Mouse (Mus musculus): Measurements from ENCODE around the gene St3gal3. TPM values are rescaled to one million over a fixed set of nuclear protein-coding genes. Genes with fewer than 3 reads are reported as not detected.

Gene St3gal3
- polyA plus RNA-seq, 1 experiment from 2014 or later = 8.5 TPM

DNA sequence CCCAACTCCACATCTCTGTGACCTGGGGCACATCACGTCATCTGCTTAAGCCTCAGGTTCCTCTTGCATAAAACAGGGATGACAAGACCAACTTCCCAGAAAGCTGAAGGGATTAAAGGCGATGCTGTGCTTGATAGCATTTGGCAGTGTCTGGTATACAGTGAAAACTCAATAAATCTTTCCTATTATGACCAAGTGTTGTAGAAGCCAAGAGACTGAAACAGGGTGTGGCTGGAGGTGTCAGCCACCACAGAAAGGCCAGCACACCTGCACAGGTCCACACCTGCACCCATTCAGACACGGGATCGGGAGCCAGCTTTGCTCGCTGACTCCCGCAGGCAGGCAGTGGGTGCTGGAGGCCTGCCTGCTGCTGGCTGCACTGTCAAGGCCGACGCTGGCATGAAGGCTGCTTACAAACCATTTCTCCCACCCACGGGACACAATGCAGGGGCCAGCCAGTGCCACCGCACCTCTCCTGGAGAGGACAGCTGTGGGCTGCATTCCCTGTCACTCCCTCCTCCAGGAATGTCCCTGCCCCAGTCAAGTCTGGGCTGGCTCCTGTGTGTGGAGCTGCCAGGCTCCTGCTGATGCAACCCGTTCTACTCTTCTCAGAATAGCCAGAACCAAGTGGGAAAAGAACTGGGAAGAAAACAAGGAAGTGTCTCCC lies 187.9 kb downstream of the St3gal3 start:
- Histone ChIP-seq H3K27ac (no peak overlapping the region), H3K4me3 (replicated peaks) (no peak overlapping the region), H3K27me3 (no peaks in the 10 kb centered on the region), H3K4me2 (no peak overlapping the region), H3K36me3 (replicated peaks) (peaks cover 5% of the 10 kb centered on the region; the same call in 1 of the 2 replicates), H3K9ac (no peak overlapping the region), H3K4me1 (peaks cover 11% of the 10 kb centered on the region; the same call in 1 of the 2 replicates), H3K9me3 (no peaks in the 10 kb centered on the region)
- no peak for ATAC-seq (ENCODE audit: low FRiP score)
- 89% methylated on average over 11 of the region's 11 CpGs for WGBS

DNA sequence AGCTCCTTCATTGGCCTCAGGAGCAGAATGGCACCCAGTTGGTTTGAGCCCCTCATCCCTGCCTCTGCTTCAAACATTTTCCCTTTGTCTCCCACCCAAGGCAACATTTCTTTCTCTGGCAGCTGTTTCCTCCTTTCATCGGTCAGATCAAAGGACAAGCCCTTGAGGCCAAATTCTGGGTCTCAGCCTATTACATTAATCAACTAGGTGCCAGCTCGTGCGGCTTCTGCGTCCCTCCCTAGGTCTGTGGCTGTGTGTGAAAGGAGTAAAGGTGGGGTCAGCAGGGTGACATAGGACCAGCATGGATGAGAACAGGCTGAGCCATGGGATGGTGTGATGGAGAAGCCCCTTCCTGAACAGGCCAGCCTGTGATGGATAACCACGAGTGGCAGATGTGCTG lies 191.4 kb downstream of the St3gal3 start:
- no peak for ATAC-seq (ENCODE audit: low FRiP score)
- 49% methylated on average over 5 of the region's 5 CpGs for WGBS
- Histone ChIP-seq H3K27ac (no peak overlapping the region; the same call in 1 of the 2 replicates), H3K27me3 (no peaks in the 10 kb centered on the region), H3K36me3 (replicated peaks) (peaks cover 9% of the 10 kb centered on the region; the same call in 1 of the 2 replicates), H3K9ac (no peak overlapping the region), H3K4me2 (no peak overlapping the region), H3K4me1 (peaks cover 11% of the 10 kb centered on the region; the same call in 1 of the 2 replicates), H3K4me3 (replicated peaks) (no peak overlapping the region), H3K9me3 (no peaks in the 10 kb centered on the region)

DNA sequence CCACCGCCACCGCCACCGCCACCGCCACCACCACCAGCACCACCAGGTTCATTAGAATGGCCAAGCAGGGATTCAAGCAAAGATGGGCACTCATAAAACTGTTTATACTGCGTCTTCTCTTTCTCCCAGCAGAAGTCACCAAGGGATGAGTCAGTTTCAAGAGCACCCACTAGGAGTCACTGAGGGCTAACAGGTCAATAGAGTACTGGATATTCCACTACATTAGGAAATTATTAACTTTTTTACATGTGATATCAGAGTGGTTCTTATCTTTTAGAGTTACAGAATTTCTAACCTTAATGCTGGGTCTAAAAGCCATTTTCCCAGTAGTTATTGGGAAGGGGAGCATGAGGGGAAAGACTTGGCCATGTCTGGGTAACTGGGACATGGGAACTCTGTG lies 197.8 kb downstream of the St3gal3 start:
- no peak overlapping the region for H3K4me3 ChIP-seq (replicated peaks)
- no peaks in the 10 kb centered on the region for H3K27me3 ChIP-seq
- H3K4me1 ChIP-seq = no peaks in the 10 kb centered on the region
- H3K4me2 ChIP-seq = no peak overlapping the region
- no peak for ATAC-seq (ENCODE audit: low FRiP score)
- H3K9me3 ChIP-seq = no peaks in the 10 kb centered on the region
- 95% methylated on average over 5 of the region's 5 CpGs for WGBS
- no peak overlapping the region for H3K27ac ChIP-seq
- H3K36me3 ChIP-seq (replicated peaks) = peaks cover 13% of the 10 kb centered on the region
- no peak overlapping the region for H3K9ac ChIP-seq

DNA sequence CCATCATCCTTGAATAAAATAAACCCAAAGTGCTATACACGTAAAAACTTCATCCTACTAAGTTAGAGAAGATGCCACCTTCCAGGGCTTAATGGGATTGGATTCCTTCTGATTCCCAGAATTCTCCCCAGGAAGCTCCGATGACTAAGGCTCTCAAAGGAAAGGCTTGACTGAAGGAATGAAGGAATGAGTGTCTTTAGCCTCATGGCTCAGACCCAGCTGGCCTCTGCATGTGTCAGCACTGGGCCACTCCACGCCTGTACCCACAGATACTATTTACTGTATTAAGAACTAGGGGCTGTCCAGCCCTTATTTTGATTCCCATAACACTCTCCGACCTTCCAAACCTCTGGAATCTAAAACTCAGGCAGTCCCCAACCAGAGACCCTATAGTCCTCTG lies 200.6 kb downstream of the St3gal3 start:
- H3K36me3 ChIP-seq (replicated peaks) = peaks cover 3% of the 10 kb centered on the region
- peaks cover 9% of the 10 kb centered on the region for H3K4me1 ChIP-seq
- H3K9me3 ChIP-seq = no peaks in the 10 kb centered on the region
- no peak overlapping the region for H3K27ac ChIP-seq
- 90% methylated on average over 4 of the region's 4 CpGs for WGBS
- no peak overlapping the region for H3K9ac ChIP-seq
- no peak overlapping the region for H3K4me3 ChIP-seq (replicated peaks)
- peaks cover 19% of the 10 kb centered on the region for H3K27me3 ChIP-seq
- H3K4me2 ChIP-seq = no peak overlapping the region
- ATAC-seq (ENCODE audit: low FRiP score) = no peak

DNA sequence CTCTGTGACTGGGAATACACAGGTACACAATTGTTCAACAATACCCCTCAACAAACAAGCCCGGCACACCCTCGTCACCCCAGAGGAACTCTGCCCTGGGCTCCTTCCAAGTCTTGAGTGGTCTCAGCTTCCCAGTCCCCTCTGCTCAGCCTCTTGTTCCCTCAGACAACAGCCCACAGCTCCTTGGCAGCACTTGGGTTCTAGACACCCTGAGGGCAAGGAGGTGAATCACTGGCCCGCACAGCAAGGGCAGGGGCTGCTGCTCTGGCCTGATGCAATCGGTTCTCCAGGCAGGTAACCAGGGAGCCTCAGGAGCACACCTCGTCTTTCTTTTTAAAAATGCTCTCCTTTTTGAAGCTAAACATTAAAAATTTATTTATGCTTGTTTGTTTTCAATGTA lies 201.5 kb downstream of the St3gal3 start:
- H3K4me2 ChIP-seq = no peak overlapping the region
- ATAC-seq (ENCODE audit: low FRiP score) = no peak
- 87% methylated on average over 5 of the region's 5 CpGs for WGBS
- peaks cover 16% of the 10 kb centered on the region for H3K4me1 ChIP-seq
- peaks cover 3% of the 10 kb centered on the region for H3K36me3 ChIP-seq (replicated peaks)
- peaks cover 27% of the 10 kb centered on the region for H3K27me3 ChIP-seq
- H3K27ac ChIP-seq = no peak overlapping the region
- H3K9me3 ChIP-seq = no peaks in the 10 kb centered on the region
- H3K4me3 ChIP-seq (replicated peaks) = no peak overlapping the region
- no peak overlapping the region for H3K9ac ChIP-seq

DNA sequence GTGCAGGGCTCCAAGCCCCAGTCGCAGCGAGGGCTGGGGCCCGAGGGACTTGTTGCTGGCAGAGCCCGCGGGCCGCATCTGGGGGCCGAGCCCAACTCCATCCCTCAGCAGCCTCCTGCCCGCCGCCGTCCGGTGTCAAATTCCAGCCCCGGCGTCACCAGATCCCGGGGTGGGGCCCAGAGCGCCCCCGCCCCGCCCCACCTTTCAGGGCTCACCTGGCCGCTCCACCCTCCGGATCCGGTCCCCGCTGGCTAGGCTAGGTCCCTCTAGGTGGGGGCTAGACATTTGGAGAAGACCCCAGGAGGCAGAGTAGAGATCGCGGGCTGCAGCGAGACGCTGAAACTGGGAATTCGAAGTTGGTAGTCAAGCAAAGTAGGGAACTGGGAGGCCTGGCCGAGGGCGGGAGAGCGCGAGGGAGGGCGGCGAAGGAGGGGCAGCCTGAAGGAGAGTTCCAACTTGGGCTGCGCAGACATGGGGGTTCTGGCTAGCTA lies 205.3 kb downstream of the St3gal3 start, which contains the start of gene Artn:
TSS of gene Artn (minus strand) at position 373 of the 491 bp plus-strand sequence.
- Histone ChIP-seq H3K4me2 (peak within 1 kb of the TSS; percentile 72), H3K27ac (no peak within 1 kb of the TSS), H3K9ac (peak within 1 kb of the TSS; percentile 36; the same call in 1 of the 2 replicates), H3K27me3 (peaks cover 65% of the 10 kb centered on the region), H3K9me3 (no peaks in the 10 kb centered on the region), H3K4me3 (replicated peaks) (peak within 1 kb of the TSS; percentile 34), H3K36me3 (replicated peaks) (peaks cover 3% of the 10 kb centered on the region; the same call in 1 of the 2 replicates), H3K4me1 (peaks cover 35% of the 10 kb centered on the region)
- peak; percentile 22; the same call in 1 of the 2 replicates for ATAC-seq (ENCODE audit: low FRiP score)
- under 1% methylated on average over 33 of the region's 33 CpGs for WGBS

DNA sequence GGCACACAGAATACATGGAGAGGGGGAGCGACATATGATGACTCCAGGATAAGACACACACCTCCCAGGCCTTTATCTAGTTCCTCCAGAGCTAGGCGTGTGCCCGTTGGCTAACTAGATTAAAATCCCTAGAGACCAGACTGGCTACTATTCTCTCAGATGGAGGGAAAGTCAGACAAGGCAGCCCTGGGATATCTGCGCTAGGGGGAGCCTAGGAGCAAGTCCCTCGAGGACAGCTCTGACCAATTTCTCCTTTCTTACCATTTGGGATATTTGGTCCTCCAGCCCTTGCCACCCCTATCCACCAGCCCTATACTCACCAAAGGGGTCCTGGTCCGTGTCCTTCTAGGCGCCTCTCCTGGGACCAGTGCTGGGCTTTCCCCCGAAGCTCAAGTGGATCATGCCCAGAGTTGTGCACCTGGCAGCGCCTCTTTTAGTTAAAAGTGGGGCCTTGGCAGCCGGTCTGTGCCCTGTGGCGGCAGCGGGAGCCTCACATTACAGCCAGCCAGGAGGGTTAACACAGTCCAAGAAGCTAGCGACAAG lies 205.9 kb downstream of the St3gal3 start:
- no peaks in the 10 kb centered on the region for H3K9me3 ChIP-seq
- H3K4me3 ChIP-seq (replicated peaks) = peak overlapping the region; percentile 34
- H3K4me2 ChIP-seq = peak overlapping the region; percentile 72
- no peak overlapping the region for H3K27ac ChIP-seq
- WGBS = 4% methylated on average over 13 of the region's 13 CpGs
- H3K4me1 ChIP-seq = peaks cover 35% of the 10 kb centered on the region
- H3K27me3 ChIP-seq = peaks cover 72% of the 10 kb centered on the region
- no peak for ATAC-seq (ENCODE audit: low FRiP score)
- H3K36me3 ChIP-seq (replicated peaks) = peaks cover 3% of the 10 kb centered on the region; the same call in 1 of the 2 replicates
- peak overlapping the region; percentile 36; the same call in 1 of the 2 replicates for H3K9ac ChIP-seq

DNA sequence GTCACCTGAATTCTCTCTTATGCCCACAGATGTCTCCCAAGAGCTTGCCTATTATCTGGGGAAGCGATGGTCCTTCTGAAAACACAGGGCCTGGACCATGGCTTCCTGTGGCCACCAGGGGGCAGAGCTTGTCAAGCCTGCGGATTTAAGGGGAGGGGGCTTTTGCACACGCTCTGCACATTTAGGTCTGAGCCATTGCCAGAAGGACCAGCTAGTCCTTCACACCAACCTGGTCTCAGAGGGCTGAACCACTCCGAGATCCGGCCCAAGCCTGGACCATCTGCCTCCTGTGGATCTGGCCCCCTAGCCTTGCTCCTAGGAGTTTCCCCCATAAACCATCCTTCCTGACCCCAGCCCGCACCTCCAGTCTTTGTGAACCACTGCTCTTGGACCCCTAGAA lies 206.5 kb downstream of the St3gal3 start:
- Histone ChIP-seq H3K4me1 (peaks cover 35% of the 10 kb centered on the region), H3K27ac (no peak overlapping the region), H3K9me3 (no peaks in the 10 kb centered on the region), H3K36me3 (replicated peaks) (peaks cover 3% of the 10 kb centered on the region; the same call in 1 of the 2 replicates), H3K9ac (no peak overlapping the region), H3K27me3 (peaks cover 77% of the 10 kb centered on the region), H3K4me2 (no peak overlapping the region), H3K4me3 (replicated peaks) (no peak overlapping the region)
- ATAC-seq (ENCODE audit: low FRiP score) = no peak
- WGBS = 9% methylated on average over 6 of the region's 6 CpGs

DNA sequence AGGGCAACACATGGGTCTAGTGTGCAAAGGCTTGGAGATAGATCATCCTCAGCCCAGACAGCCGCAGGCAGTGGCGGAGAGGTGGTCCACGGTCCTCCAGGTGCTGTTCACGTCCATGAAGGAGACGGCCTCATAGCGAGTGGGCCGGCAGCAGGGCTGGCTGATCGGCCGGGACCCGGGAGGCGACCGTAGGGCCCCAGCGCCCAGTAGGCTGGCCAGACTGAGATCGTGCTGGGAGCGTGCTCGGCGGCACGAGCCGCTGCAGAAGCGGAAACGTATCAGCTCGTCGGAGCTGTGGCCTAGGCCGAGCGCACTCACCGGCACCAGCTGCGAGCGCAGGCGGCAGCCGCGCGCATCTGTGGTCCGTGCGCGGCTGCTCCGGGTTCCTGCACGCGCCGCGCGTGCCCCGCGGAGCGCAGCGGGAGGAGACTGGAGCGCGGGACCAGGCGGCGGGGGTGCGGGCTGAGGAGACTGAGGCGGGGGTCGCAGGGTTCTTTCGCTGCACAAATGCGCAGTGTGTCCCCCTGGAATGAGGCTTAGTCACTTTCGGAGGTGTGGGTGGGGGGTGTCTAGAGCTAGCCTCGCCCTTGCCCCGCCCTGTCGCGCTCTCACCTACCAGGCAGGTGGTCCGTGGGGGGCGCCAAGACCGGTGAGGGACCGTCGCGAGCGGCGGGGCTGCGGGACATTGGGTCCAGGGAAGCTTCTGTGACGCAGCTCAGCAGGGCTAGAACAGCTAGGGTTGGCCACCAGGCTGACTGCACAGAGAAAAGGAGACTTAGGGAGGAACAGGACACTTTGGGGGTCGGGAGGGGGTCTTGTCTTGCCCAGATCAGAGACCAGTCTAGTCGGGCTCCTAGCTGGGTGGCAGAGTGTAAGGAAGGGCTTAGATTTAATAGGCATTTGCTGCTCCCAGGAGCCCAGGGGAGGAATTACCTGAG lies 207.9 kb downstream of the St3gal3 start:
- ATAC-seq (ENCODE audit: low FRiP score) = peak; percentile 77

DNA sequence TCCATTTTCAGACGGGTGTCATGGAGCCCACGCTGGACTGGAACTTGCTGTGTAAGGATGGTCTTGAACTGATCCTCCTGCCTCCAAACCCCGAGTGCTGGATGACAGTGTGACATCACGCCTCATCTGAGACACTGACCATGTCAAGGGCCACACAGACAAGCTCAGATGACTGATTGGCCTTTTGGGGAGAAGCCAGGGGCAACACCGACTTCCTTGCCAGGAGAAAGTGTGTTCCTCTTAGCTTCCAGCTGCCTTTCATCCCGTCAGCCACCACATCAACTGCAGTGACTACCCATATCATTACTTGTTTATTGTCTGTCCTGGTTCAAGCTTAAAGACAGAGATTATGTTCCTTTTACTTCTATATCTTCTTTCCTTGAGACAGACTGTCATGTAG lies 209.8 kb downstream of the St3gal3 start:
- Histone ChIP-seq H3K9ac (no peak overlapping the region), H3K4me1 (peaks cover 35% of the 10 kb centered on the region), H3K27me3 (peaks cover 72% of the 10 kb centered on the region), H3K4me3 (replicated peaks) (no peak overlapping the region), H3K36me3 (replicated peaks) (no peaks in the 10 kb centered on the region), H3K27ac (no peak overlapping the region), H3K4me2 (no peak overlapping the region), H3K9me3 (no peaks in the 10 kb centered on the region)
- no peak for ATAC-seq (ENCODE audit: low FRiP score)
- WGBS = 69% methylated on average over 4 of the region's 6 CpGs

More for the DNA sequence above, 207.9 kb downstream of the St3gal3 start:
- no peaks in the 10 kb centered on the region for H3K36me3 ChIP-seq (replicated peaks)
- no peaks in the 10 kb centered on the region for H3K9me3 ChIP-seq
- peak overlapping the region; percentile 49 for H3K9ac ChIP-seq
- peak overlapping the region; percentile 88 for H3K4me2 ChIP-seq
- H3K27me3 ChIP-seq = peaks cover 83% of the 10 kb centered on the region
- H3K4me1 ChIP-seq = peaks cover 35% of the 10 kb centered on the region
- H3K4me3 ChIP-seq (replicated peaks) = peak overlapping the region; percentile 49
- no peak overlapping the region for H3K27ac ChIP-seq
- 1% methylated on average over 71 of the region's 71 CpGs for WGBS

DNA sequence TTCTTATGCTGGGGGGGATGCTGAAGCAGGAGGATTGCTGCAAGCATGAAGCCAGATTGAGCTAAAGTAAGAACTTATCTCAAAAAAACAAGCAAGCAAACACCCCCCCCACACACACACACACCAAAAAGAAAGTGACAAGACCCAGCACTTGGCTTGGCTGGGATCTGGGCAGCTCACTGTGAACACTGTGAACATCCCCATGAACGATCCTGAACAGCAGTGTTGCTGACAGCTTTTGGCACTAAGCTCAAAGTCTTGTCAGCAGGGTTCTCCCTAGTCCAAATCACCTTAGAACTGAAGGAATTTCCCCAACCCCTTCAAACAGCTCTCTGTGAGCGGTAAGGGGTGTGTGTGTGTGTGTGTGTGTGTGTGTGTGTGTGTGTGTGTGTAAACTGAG lies 211.3 kb downstream of the St3gal3 start:
- no peak for ATAC-seq (ENCODE audit: low FRiP score)
- H3K4me1 ChIP-seq = peaks cover 21% of the 10 kb centered on the region
- 59% methylated on average over 2 of the region's 2 CpGs for WGBS
- no peaks in the 10 kb centered on the region for H3K36me3 ChIP-seq (replicated peaks)
- no peak overlapping the region for H3K4me3 ChIP-seq (replicated peaks)
- H3K9ac ChIP-seq = no peak overlapping the region
- H3K27ac ChIP-seq = no peak overlapping the region
- no peak overlapping the region for H3K4me2 ChIP-seq
- peaks cover 58% of the 10 kb centered on the region for H3K27me3 ChIP-seq
- no peaks in the 10 kb centered on the region for H3K9me3 ChIP-seq

DNA sequence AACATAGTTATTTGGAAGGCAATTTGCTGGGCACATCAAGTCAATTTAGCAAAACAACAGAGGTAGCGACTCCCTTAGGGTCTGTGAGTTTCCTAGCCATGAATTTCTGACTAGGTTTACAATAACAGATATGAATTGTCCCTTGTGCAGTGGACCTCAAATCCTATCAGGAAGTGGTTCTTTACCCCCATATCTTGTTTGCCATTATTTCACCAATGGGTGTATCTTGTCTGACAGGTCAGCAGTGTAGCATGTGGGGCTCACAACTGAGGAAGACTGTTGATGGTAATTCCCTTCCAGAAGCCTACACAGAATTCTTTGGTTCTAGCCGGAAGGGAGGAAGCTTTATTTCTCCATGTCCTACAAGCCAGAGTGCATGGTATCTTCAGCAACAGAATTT lies 213.4 kb downstream of the St3gal3 start:
- Histone ChIP-seq H3K27ac (no peak overlapping the region), H3K9me3 (no peaks in the 10 kb centered on the region), H3K4me1 (peaks cover 3% of the 10 kb centered on the region), H3K9ac (no peak overlapping the region), H3K4me2 (no peak overlapping the region), H3K36me3 (replicated peaks) (no peaks in the 10 kb centered on the region), H3K27me3 (peaks cover 37% of the 10 kb centered on the region), H3K4me3 (replicated peaks) (no peak overlapping the region)
- WGBS = 88% methylated on average over 2 of the region's 2 CpGs
- ATAC-seq (ENCODE audit: low FRiP score) = no peak
